Mouse (Mus musculus): ENCODE results near the gene Tvp23a.

Tvp23a gene

DNA sequence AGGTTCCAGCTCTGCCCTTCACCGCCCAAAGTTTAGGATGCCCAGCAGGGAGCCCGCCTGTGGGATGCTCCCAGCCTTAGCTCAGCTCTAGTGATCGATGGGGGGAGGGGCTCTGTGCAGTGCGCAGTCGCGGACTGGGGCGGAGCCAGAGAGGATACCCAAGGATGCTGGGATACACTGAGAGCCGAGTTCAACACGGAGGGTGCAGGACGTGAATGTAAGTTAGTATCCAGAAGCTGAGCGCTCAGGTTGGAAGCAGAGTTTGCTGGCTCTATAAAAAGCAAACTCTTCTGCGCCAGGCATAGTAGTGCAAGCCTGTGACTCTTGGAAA, at the start of gene Tvp23a:
Gene Tvp23a (minus strand): TSS at position 99 of the 331 bp plus-strand sequence.
- peak; percentile 37 to 40 for DNase-seq (ENCODE audit: low spot score in 2 of 2)

DNA sequence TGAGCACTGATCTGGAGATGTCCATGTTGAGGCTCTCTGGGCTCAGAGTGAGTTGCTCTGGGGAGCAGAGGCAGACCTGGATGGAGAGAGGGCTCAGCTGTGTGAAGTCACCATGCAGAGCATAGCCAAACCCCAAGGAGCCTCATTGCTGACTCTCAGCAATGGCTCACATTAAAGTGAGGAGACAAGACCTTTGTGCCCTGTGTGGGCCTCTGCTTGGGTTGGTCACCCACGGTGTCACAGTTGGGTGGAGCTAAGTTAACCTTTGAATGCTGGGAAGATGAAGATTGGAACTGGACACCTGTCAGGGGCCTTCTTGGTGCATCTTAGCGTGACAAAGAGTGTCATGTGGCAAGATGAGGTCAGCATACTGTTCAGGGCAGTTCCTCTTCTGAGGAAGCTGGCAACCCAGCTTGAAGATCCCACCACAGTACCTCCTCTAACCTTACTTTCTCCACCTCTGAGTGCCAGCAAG, 48.7 kb upstream of the Tvp23a start:
- no peak for DNase-seq (ENCODE audit: low spot score in 2 of 2)

DNA sequence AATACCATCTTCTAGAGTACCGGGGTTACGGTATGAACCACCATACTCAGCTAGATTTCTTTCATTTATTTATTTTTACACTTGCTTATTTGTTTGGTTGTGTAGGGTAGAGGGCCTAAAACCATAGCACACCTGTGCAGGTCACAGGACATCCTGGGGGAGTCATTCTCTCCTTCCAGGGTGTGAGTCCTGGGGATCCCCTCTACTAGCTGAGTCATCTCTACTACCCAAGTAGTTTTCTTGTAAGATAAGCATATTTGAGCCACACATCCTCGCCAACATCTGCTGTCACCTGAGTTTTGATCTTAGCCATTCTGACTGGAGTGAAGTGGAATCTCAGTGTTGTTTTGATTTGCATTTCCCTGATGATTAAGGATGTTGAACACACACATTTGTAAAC, 45.4 kb upstream of the Tvp23a start:
- DNase-seq (ENCODE audit: low spot score in 2 of 2), result no peak

DNA sequence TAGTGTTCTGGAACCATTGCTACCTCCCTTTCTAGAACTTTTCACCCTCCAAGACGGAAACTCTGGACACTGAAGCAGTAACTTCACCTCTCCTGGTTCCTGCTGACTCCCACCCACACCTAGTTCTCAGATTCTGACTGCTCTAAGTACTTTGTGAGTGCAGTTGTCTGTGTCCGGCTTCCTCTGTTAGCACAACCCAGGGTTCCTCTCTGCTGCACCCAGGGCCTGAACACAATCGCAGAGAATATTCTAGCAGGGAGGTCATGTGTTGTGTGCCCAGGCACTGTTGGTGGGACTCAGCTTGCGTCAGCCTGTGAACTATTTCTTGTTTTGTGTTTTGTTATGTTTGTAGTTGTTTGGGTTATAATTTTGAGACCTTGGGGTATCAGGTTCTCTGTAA, 44.6 kb upstream of the Tvp23a start:
- DNase-seq (ENCODE audit: low spot score in 2 of 2), result no peak

DNA sequence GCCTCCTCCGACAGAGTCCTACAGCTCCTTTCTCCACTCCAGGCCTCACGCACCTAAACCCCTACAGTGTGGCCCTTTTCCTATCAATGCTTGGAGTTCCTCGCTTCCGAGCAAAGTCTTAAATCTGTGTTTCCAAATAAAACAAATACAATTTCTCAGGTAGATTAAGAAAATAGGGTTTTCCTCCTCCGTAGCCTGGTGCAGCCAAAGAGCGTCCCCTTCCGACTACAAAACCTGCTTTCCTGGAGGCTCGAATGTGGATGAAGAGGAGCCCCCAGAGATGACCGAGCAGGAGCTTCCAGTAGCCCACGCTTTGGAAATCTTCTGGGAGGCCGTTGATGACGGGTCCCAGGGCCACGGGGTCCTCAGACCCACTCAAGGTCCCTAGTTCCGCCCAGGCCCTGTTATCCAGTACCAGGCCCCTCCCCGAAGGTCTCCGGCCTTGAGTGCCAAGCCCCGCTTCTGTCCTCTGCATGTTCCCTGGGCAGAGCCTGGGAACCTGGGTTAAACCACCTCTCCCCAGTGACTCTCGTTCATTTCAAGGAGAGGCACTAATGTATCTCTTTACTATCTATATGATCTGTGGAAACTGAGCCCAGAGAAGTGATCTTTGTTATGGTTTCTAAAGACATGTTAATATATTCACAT, 43.5 kb upstream of the Tvp23a start:
- no peak for DNase-seq (ENCODE audit: low spot score in 2 of 2)

DNA sequence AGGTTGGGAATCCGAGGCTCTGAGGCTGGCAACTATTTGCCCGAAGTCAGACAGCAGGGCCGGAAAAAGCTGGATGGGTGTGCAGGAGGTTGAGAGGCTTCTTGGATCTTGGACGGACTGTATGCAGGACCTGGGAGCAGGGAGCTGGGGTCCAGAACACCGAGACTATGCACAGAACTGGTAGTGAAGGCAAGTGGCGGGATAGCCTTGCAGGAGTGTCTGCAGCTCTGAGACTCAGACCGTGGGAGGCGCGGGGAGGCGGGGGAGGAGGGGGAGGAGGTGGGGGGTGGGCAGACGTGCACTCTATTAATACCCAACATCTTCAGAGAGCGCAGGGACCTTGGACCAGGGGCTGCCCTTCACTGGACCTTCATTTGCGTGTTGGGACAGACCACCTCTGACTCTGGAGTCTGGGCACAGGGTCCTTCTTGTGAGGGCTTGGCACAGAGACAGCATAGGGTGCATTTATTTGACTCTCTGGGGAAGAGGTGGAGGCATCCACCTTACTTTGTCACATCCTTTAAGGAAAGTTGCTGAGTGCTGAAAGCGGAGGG, 42.8 kb upstream of the Tvp23a start:
- no peak for DNase-seq (ENCODE audit: low spot score in 2 of 2)

- no peak for DNase-seq (ENCODE audit: low spot score in 2 of 2)
Observed at GRCm38 (mm10) chr16:10489483-10489882, 42.3 kb upstream of the Tvp23a start.

DNA sequence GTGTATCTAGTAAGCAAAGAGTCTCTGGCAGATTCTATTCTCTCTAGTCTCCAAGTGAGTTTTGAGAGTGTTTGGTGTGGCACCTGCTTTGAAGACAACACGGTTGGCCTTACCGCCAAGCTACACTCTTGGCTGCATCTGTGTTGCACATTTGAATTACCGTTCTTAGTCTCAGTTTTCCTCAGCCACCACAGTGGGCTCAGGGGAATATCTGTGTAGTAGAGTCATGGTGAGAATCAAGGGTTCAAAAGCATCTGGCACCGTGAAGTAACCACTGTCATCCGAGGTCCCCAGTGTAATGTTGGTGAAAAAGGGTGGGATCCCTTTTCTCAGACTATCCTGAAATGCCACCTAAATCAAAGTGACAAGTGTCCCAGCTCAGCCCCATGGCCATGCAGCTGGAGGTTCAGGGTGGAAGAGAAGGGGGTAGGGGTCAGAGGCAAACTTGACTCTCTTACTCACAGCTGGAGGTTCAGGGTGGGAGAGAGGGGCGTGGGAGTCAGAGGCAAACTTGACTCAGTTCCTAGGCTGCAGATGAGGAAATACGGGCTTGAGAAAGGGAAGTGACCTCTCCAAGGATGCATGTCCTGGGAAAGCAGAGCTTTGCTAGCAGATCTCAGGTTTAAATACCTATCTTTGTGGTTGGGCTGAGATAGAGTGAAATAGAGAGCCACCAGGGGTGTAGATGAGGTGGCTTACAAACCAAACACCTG, 41.8 kb upstream of the Tvp23a start:
- no peak for DNase-seq (ENCODE audit: low spot score in 2 of 2)

GRCm38 (mm10) chr16:10487895-10488493, 40.8 kb upstream of the Tvp23a start:
- DNase-seq (ENCODE audit: low spot score in 2 of 2), result no peak

DNA sequence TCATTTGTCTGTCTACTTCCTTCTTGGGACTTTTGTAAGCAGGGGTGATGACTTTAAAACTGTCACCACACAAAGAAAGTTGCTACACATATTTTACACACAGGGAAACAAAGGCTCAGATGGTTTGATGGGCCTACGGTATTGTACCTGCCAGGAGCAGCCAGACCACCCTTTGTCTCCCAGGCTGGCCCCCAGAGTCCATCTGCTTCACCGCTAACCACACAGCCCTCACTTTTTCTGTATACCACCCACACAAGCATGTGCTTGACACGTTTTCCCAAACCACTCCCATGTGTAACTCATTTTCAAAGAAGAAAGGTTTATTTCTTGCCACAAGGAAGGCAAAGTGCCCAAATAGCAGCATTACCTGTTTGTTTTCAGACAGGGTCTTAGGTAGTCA, 39.8 kb upstream of the Tvp23a start:
- DNase-seq (ENCODE audit: low spot score in 2 of 2), result no peak

DNA sequence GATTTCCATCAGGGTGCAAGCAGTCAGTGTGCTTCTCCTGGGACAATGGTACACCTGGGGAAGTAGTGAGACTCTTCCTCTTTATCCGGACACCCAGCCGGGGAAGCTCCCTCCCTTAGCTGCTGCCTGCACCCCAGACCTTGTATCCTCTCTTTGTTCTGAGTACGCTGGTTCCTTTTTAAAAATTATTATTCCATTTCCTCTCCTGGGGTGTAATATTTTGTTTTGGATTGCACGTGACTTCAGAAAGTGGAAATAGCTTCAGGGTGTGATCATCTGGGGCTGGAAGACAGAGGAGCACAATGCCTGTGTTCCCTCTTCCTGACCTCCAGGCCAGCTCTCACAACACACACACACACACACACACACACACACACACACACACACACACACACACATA, 35.2 kb upstream of the Tvp23a start:
- DNase-seq (ENCODE audit: low spot score in 2 of 2), result peak in 1 of 2 experiments; percentile 32

DNA sequence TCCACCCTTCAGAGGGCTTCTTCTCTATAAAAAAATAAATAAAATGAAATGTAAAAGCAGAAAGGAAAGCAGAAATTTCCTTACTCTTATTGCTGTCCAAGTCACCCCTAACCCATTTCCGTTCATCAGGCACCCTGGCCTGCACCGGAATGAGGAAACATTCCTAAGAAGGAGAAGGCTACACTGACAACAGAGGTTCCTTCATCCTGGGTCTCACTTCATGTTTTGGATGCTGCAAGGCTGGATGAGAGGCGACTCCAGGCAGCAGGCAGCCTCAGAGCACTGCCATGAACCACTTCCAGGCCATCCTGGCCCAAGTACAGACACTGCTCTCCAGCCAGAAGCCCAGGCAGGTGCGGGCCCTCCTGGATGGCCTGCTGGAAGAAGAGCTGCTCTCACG, 32.7 kb upstream of the Tvp23a start, which contains the start of gene Ciita:
Gene Ciita (plus strand): TSS at position 203 of the 400 bp plus-strand sequence.
- DNase-seq (ENCODE audit: low spot score in 2 of 2), result no peak

- DNase-seq (ENCODE audit: low spot score in 2 of 2), result no peak
Observed at GRCm38 (mm10) chr16:10475919-10476318, 28.8 kb upstream of the Tvp23a start.

GRCm38 (mm10) chr16:10474956-10475355, 27.8 kb upstream of the Tvp23a start:
- no peak for DNase-seq (ENCODE audit: low spot score in 2 of 2)

- no peak for DNase-seq (ENCODE audit: low spot score in 2 of 2)
Observed at GRCm38 (mm10) chr16:10471950-10472349, 24.8 kb upstream of the Tvp23a start.

DNA sequence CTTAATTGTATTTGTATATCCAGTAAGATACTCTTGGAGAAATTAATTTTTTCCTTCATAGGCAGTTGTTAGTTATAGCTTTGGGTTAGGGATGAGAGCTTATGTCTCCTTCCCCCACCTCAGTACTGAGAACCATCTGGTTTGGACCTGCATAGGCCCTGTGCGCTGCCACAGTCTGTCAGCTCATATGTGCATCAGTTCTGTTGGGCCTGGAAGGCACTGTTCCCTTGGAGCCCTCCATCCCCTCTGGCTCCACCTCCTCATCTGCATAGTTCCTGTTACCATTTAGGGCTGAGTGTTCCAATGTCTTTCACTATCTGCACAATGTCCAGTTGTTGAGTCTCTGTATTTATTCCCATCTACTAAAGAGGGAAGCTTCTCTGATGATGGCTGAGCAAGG, 21.0 kb upstream of the Tvp23a start:
- DNase-seq (ENCODE audit: low spot score in 2 of 2), result no peak

DNA sequence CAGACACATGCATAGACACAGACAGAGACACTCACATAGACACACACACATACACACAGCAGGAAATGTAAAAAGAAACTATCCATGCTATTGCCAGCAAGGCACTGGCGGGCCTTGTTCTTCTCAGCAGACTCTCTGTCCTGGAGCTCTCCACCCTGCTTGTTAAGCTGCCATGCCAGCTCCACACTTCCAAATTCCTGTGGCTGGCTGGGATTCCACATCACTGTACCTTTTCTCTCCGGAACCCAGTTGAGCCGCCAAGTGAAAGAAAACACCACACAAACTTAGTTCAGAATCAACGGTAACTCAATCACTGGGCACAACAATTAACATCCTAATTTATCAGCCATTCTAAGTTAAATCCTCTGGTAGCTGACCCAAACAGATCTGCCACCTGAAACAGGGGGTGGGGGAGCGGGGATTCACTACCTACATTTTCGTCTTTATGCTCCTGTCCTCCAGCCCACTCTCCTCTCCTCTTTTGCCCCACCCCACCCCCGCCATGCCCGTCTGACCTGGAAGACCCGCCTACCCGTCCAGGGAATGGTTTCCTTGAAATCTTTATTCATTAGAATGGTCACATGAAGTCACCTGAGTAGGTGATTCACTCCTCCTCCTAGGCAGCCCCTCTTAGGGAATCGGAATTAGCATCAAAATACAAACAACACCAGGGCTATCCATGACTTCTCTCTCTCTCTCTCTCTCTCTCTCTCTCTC, 20.4 kb upstream of the Tvp23a start:
- no peak for DNase-seq (ENCODE audit: low spot score in 2 of 2)

- DNase-seq (ENCODE audit: low spot score in 2 of 2), result no peak
Observed at GRCm38 (mm10) chr16:10465011-10465681, 18.0 kb upstream of the Tvp23a start.

DNA sequence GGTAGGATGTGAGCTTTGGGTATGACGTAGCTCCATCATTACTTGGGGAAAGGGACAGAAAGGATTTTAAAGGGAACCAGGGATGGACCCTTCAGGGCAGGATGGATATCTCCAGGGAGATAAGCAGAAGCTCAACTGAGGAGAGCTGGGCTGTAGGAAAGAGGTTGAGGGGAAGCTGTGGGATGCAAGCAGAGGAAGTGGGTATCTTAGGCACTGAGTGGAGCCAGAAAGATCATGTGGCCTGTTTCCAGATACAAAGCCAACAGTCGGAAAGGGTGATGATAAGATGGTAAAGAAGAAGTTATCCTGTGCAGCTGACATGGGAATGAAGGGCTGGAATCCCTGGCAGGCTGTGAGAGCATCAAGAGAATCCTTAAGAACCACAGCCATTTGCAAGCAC, 14.0 kb upstream of the Tvp23a start:
- peak in 1 of 2 experiments; percentile 15 for DNase-seq (ENCODE audit: low spot score in 2 of 2)

- DNase-seq (ENCODE audit: low spot score in 2 of 2), result no peak
Observed at GRCm38 (mm10) chr16:10460188-10460587, 13.0 kb upstream of the Tvp23a start.

DNA sequence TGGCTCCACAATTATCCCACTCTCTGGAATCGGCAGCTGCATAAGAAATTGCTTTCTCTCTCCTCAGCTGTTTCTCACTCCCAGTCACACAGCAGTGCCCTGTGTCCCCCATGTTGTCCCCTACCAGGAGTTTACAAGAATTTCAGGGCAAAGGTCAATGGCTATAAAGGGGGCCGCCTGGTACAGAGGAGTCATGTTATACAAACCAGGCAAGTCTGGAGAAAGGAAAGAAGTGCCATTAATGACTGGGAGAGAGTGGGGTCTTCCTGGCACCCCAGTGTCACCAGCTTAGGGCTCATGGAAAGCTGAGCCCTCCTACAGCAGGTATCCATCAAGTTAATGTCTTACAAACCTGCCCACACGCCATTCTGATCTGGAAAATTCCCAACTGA, 7.4 kb upstream of the Tvp23a start:
- no peak for DNase-seq (ENCODE audit: low spot score in 2 of 2)
